Comparison of ENCODE assay signal across 26 mouse cellular contexts in the genomic region with DNA sequence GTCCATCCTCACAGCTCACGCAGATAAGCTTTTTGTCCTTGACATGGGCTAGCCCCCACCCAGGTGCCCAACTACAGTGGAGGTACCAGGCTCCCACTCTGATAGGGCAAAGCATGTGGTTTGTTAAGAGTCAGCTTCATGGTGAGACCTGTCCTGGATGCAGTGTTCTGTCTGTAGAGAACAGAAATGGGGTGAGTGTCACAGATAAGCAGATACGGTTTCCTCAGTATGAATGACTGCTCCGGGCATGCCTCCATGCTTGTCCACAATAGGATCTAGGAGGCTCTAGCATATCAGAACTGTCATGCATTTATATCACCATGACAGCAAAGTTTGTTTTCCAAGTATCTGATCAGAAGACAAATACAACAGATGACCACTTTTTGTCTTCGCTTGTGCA. TPM values are rescaled to one million over a fixed set of nuclear protein-coding genes. Genes with fewer than 3 reads are reported as not detected.
A peak's percentile ranks its signal among the peaks of the same experiment; 100 is the strongest.
DNase-seq lines count a peak whose midpoint lies in the region; ATAC-seq and TF ChIP-seq lines count a peak whose summit lies in the region.
"Had no signal": no experiment of that assay in that cellular context is flagged by ENCODE, and none has a peak within 500 bp of the region (broad histone marks: within the 10 kb centered on the region; RNA-seq: fewer than 3 reads in every experiment).

No protein-coding gene starts in this region.

- TF ChIP-seq EP300 in stomach, postnatal 0 days (optimal IDR thresholded peaks at IDR 0.05): no peak

- TF ChIP-seq CTCF in stomach, postnatal 0 days (IDR thresholded peaks at IDR 0.05; ENCODE audit: low read depth): no peak

- DNase-seq in stomach, postnatal 0 days (ENCODE audit: low spot score): no peak
- no peak for DNase-seq in adrenal gland, postnatal 4 days (ENCODE audit: low spot score in 2 of 2)
- no peak for DNase-seq in thymus, postnatal 25 days
- no peak for DNase-seq in adrenal gland, adult 2 months
- DNase-seq: adrenal gland, adult 8-10 months; cerebellum, adult 11 months; cerebellum, postnatal 10 days; embryo, embryonic 11 days; heart, postnatal 14 days; kidney, adult 8-10 months; kidney, postnatal 36 days; layer of hippocampus, adult 9-11 months; lung, adult 18-20 months; lung, postnatal 36 days; thymus, postnatal 4 days had no signal

- 0 out of 2 replicates have a peak overlapping the region, but pooled peaks have one; percentile 44 for H3K27ac ChIP-seq in stomach, embryonic 15.5 days
- H3K27ac ChIP-seq in stomach, postnatal 0 days (replicated peaks): no peak overlapping the region
- peak overlapping the region; percentile 91 for H3K27ac ChIP-seq in embryonic facial prominence, embryonic 15.5 days (replicated peaks)
- no peak overlapping the region for H3K27ac ChIP-seq in liver, embryonic 12.5 days

- no peak overlapping the region for H3K4me2 ChIP-seq in stomach, embryonic 15.5 days
- H3K4me2 ChIP-seq in stomach, postnatal 0 days (replicated peaks; ENCODE audit: low read depth): no peak overlapping the region
- no peak overlapping the region for H3K4me2 ChIP-seq in embryonic facial prominence, embryonic 15.5 days (replicated peaks)
- no peak overlapping the region for H3K4me2 ChIP-seq in liver, embryonic 12.5 days
- H3K4me2 ChIP-seq: heart, embryonic 12.5 days; hindbrain, embryonic 12.5 days; midbrain, embryonic 11.5 days had no signal

- ATAC-seq in stomach, embryonic 15.5 days (ENCODE audit: insufficient read depth, low FRiP score, low read depth): no peak
- no peak for ATAC-seq in stomach, postnatal 0 days (ENCODE audit: low FRiP score, low TSS enrichment)
- ATAC-seq in embryonic facial prominence, embryonic 15.5 days (ENCODE audit: insufficient number of reproducible peaks, low FRiP score, low TSS enrichment, low read depth): no peak
- ATAC-seq in liver, embryonic 12.5 days: peak; percentile 74
- peak; percentile 88 for ATAC-seq in megakaryocyte-erythroid progenitor cell, adult 5-6 weeks (replicated peaks; ENCODE audit: low FRiP score, low TSS enrichment, poor library complexity, severe bottlenecking)
- ATAC-seq: forebrain, embryonic 16.5 days; inflammation-experienced regulatory T-cells, adult 6 months had no signal

- no peaks in the 10 kb centered on the region for H3K4me1 ChIP-seq in stomach, embryonic 15.5 days
- no peaks in the 10 kb centered on the region for H3K4me1 ChIP-seq in stomach, postnatal 0 days (replicated peaks; ENCODE audit: control insufficient read depth, insufficient read depth)
- H3K4me1 ChIP-seq in embryonic facial prominence, embryonic 15.5 days: peaks cover 19% of the 10 kb centered on the region
- peaks cover 23% of the 10 kb centered on the region for H3K4me1 ChIP-seq in liver, embryonic 12.5 days
- H3K4me1 ChIP-seq: heart, embryonic 12.5 days had no signal

- no peaks in the 10 kb centered on the region for H3K27me3 ChIP-seq in stomach, embryonic 15.5 days (replicated peaks)
- no peaks in the 10 kb centered on the region for H3K27me3 ChIP-seq in stomach, postnatal 0 days (ENCODE audit: control insufficient read depth, insufficient read depth, low read length)
- no peaks in the 10 kb centered on the region for H3K27me3 ChIP-seq in embryonic facial prominence, embryonic 15.5 days
- no peaks in the 10 kb centered on the region for H3K27me3 ChIP-seq in liver, embryonic 12.5 days (replicated peaks)
- H3K27me3 ChIP-seq: heart, embryonic 12.5 days; hindbrain, embryonic 12.5 days had no signal

- no peak overlapping the region for H3K9ac ChIP-seq in stomach, embryonic 15.5 days
- no peak overlapping the region for H3K9ac ChIP-seq in stomach, postnatal 0 days (ENCODE audit: low read length)
- H3K9ac ChIP-seq in embryonic facial prominence, embryonic 15.5 days: no peak overlapping the region
- H3K9ac ChIP-seq in liver, embryonic 12.5 days: no peak overlapping the region
- H3K9ac ChIP-seq: heart, embryonic 12.5 days; hindbrain, embryonic 12.5 days had no signal

- WGBS in stomach, embryonic 15.5 days: 85% methylated on average over 4 of the region's 4 CpGs
- 87% methylated on average over 4 of the region's 4 CpGs for WGBS in stomach, postnatal 0 days
- 91% methylated on average over 4 of the region's 4 CpGs for WGBS in embryonic facial prominence, embryonic 15.5 days
- 53% methylated on average over 4 of the region's 4 CpGs for WGBS in liver, embryonic 12.5 days (ENCODE audit: insufficient replicate concordance)

- H3K4me3 ChIP-seq in stomach, embryonic 15.5 days (replicated peaks): no peak overlapping the region
- no peak overlapping the region for H3K4me3 ChIP-seq in stomach, postnatal 0 days (ENCODE audit: low read depth, low read length)
- no peak overlapping the region for H3K4me3 ChIP-seq in embryonic facial prominence, embryonic 15.5 days (replicated peaks)
- H3K4me3 ChIP-seq in liver, embryonic 12.5 days: no peak overlapping the region
- H3K4me3 ChIP-seq: heart, embryonic 12.5 days; hindbrain, embryonic 12.5 days had no signal

- H3K36me3 ChIP-seq in stomach, embryonic 15.5 days: peaks cover 3% of the 10 kb centered on the region; the same call in 1 of the 2 replicates
- peaks cover 2% of the 10 kb centered on the region; the same call in 1 of the 2 replicates for H3K36me3 ChIP-seq in stomach, postnatal 0 days (ENCODE audit: control insufficient read depth, insufficient read depth, low read length)
- H3K36me3 ChIP-seq in embryonic facial prominence, embryonic 15.5 days: peaks cover 25% of the 10 kb centered on the region
- peaks cover 53% of the 10 kb centered on the region for H3K36me3 ChIP-seq in liver, embryonic 12.5 days

- H3K9me3 ChIP-seq in stomach, embryonic 15.5 days: no peaks in the 10 kb centered on the region
- H3K9me3 ChIP-seq in stomach, postnatal 0 days (ENCODE audit: control insufficient read depth, low read length): no peaks in the 10 kb centered on the region
- no peaks in the 10 kb centered on the region for H3K9me3 ChIP-seq in embryonic facial prominence, embryonic 15.5 days (replicated peaks)
- H3K9me3 ChIP-seq in liver, embryonic 12.5 days (replicated peaks): no peaks in the 10 kb centered on the region
- H3K9me3 ChIP-seq: heart, embryonic 12.5 days; hindbrain, embryonic 12.5 days had no signal

RNA-seq across cellular contexts. Expression of a gene that starts 27.2 kb away (rescaled TPM):
- 1.1 and 2.6 TPM in 2 replicates for polyA plus RNA-seq in stomach, embryonic 15.5 days (2015; fragmentation: Nextera tagmentation; extraction: Ambion mirVana)
- 0.35 and 0.45 TPM in 2 replicates for polyA plus RNA-seq in stomach, postnatal 0 days (2015; fragmentation: Nextera tagmentation; extraction: Ambion mirVana)
- polyA plus RNA-seq in embryonic facial prominence, embryonic 15.5 days (2015; fragmentation: Nextera tagmentation; extraction: Ambion mirVana): 0.79 and 1.7 TPM in 2 replicates
- 1.1 and 1.2 TPM in 2 replicates for polyA plus RNA-seq in liver, embryonic 12.5 days (2016; fragmentation: Nextera tagmentation; extraction: Ambion mirVana)
- total RNA-seq in megakaryocyte-erythroid progenitor cell, adult 5-6 weeks (2014; fragmentation: Nextera tagmentation): 0.12 and 0.20 TPM in 2 replicates
- total RNA-seq in megakaryocyte-erythroid progenitor cell, adult 5-6 weeks (2017): 6.5 and 7.0 TPM in 2 replicates
- total RNA-seq in adrenal gland, postnatal 4 days (2021): 1 to 10 TPM; 1.1 to 1.9 TPM
- total RNA-seq in adrenal gland, adult 2 months (2021): 1 to 10 TPM; 1.2 to 1.5 TPM
- not detected in 2 replicates for polyA plus RNA-seq in adrenal gland, adult 2 months (2012; rRNA removed)
- polyA plus RNA-seq: gonadal fat pad, adult 2 months had no signal

RNA-seq across cellular contexts. Expression of a gene that starts 38.7 kb away (rescaled TPM):
- polyA plus RNA-seq in stomach, embryonic 15.5 days (2015; fragmentation: Nextera tagmentation; extraction: Ambion mirVana): 0.98 and 1.3 TPM in 2 replicates
- polyA plus RNA-seq in stomach, postnatal 0 days (2015; fragmentation: Nextera tagmentation; extraction: Ambion mirVana): 2.0 and 2.2 TPM in 2 replicates
- 2.2 and 2.3 TPM in 2 replicates for polyA plus RNA-seq in embryonic facial prominence, embryonic 15.5 days (2015; fragmentation: Nextera tagmentation; extraction: Ambion mirVana)
- 0.28 and 0.33 TPM in 2 replicates for polyA plus RNA-seq in liver, embryonic 12.5 days (2016; fragmentation: Nextera tagmentation; extraction: Ambion mirVana)
- total RNA-seq in megakaryocyte-erythroid progenitor cell, adult 5-6 weeks (2014; fragmentation: Nextera tagmentation): 0.12 TPM in 1 of 2 replicates, not detected in the other
- 0.46 TPM in 1 of 2 replicates, not detected in the other for total RNA-seq in megakaryocyte-erythroid progenitor cell, adult 5-6 weeks (2017)
- 1 to 10 TPM; 6.1 to 6.3 TPM for total RNA-seq in adrenal gland, postnatal 4 days (2021)
- 1 to 10 TPM; 7.2 to 9.5 TPM for total RNA-seq in adrenal gland, adult 2 months (2021)
- 0.54 and 0.65 TPM in 2 replicates for polyA plus RNA-seq in adrenal gland, adult 2 months (2012; rRNA removed)
- total RNA-seq: monocyte, adult 5-6 weeks had no signal

RNA-seq across cellular contexts. Expression of a gene that starts 44.8 kb away (rescaled TPM):
- polyA plus RNA-seq in stomach, embryonic 15.5 days (2015; fragmentation: Nextera tagmentation; extraction: Ambion mirVana): 17.3 and 20.9 TPM in 2 replicates
- 22.1 and 23.4 TPM in 2 replicates for polyA plus RNA-seq in stomach, postnatal 0 days (2015; fragmentation: Nextera tagmentation; extraction: Ambion mirVana)
- 12.7 and 13.4 TPM in 2 replicates for polyA plus RNA-seq in embryonic facial prominence, embryonic 15.5 days (2015; fragmentation: Nextera tagmentation; extraction: Ambion mirVana)
- 13.6 and 13.9 TPM in 2 replicates for polyA plus RNA-seq in liver, embryonic 12.5 days (2016; fragmentation: Nextera tagmentation; extraction: Ambion mirVana)
- total RNA-seq in megakaryocyte-erythroid progenitor cell, adult 5-6 weeks (2014; fragmentation: Nextera tagmentation): 8.9 and 9.8 TPM in 2 replicates
- total RNA-seq in megakaryocyte-erythroid progenitor cell, adult 5-6 weeks (2017): 13.0 and 13.2 TPM in 2 replicates
- total RNA-seq in adrenal gland, postnatal 4 days (2021): 10 to 100 TPM; 17.9 to 18.3 TPM
- 10 to 100 TPM; 27.0 to 38.3 TPM for total RNA-seq in adrenal gland, adult 2 months (2021)
- 6.8 and 8.4 TPM in 2 replicates for polyA plus RNA-seq in adrenal gland, adult 2 months (2012; rRNA removed)

Comparison
In these comparisons a context has a peak if more than half of its experiments do, and no peak if none do; other contexts are left out.
1. H3K27ac ChIP-seq: peak in stomach, embryonic 15.5 days (single experiment) and embryonic facial prominence, embryonic 15.5 days (single experiment); none in stomach, postnatal 0 days (single experiment) and liver, embryonic 12.5 days (single experiment).
2. ATAC-seq: peak in liver, embryonic 12.5 days (single experiment) and megakaryocyte-erythroid progenitor cell, adult 5-6 weeks (single experiment); none in stomach, embryonic 15.5 days (single experiment), stomach, postnatal 0 days (single experiment) and embryonic facial prominence, embryonic 15.5 days (single experiment).